Mouse (Mus musculus) kidney, adult 2 months (tissue): ENCODE data around the gene Fbxl12. TPM values are rescaled to one million over a fixed set of nuclear protein-coding genes. Genes with fewer than 3 reads are reported as not detected.
A peak's percentile ranks its signal among the peaks of the same experiment; 100 is the strongest.
"Not testable (repeated sequence)": the region's sequence is repeated elsewhere in the genome, so short reads cannot be mapped to it uniquely, and the experiment has no call there.

Experiments
- DNase-seq: peaks from one replicate; pipeline ENCODE4 v3.0.0; 2021
- H3K27ac ChIP-seq: fragments of 200-500 bp; 2 replicates; pipeline ENCODE4 v1.5.1; 2012; ENCODE audit warnings: low read depth, low read length, control low read depth, inconsistent platforms; ENCODE audit not compliant: insufficient read depth
- H3K27me3 ChIP-seq: fragments of 200-500 bp; replicated peaks from 2 replicates; pipeline ENCODE4 v1.6.1; 2012; ENCODE audit warnings: mild to moderate bottlenecking, moderate library complexity, low read length, inconsistent platforms; ENCODE audit not compliant: control insufficient read depth, insufficient read depth
- H3K36me3 ChIP-seq: fragments of 200-500 bp; 2 replicates; pipeline ENCODE4 v1.6.1; 2012; ENCODE audit warnings: mild to moderate bottlenecking, moderate library complexity, low read length, inconsistent platforms; ENCODE audit not compliant: control insufficient read depth, insufficient read depth
- H3K4me1 ChIP-seq: fragments of 200-500 bp; 2 replicates; pipeline ENCODE4 v1.6.1; 2011; ENCODE audit warnings: low read length; ENCODE audit not compliant: control insufficient read depth, insufficient read depth
- H3K4me3 ChIP-seq: fragments of 200-500 bp; 2 replicates; pipeline ENCODE4 v1.5.1; 2011; ENCODE audit warnings: mild to moderate bottlenecking, low read depth, low read length, control low read depth; ENCODE audit not compliant: insufficient read depth
- CTCF ChIP-seq: fragments of 200-500 bp; conservative IDR thresholded peaks from 2 replicates; pipeline ENCODE4 v1.5.1; 2011; ENCODE audit warnings: low read depth, mild to moderate bottlenecking, control low read depth, low read length, moderate library complexity, mixed read lengths; ENCODE audit not compliant: insufficient read depth, insufficient read length
- POLR2A ChIP-seq: fragments of 200-500 bp; IDR thresholded peaks from one replicate; pipeline ENCODE4 v1.6.1; 2011; ENCODE audit warnings: low read depth, low read length, control low read depth
- WGBS: fragments of 180-500 bp; shearing (Covaris S2); methylation state at CpG from one replicate; pipeline ENCODE4 v1.1.7; 2018; 5-methylcytosine and 5-hydroxymethylcytosine counted together
- polyA plus RNA-seq: library from polyadenylated mRNA; depleted of rRNA; stranded (reverse); fragments of >200 nt; gene quantifications from 2 replicates; pipeline ENCODE4 v1.2.3, GENCODE M21; 2012; rRNA removed

Gene Fbxl12
- 22.0 and 24.7 TPM in 2 replicates for polyA plus RNA-seq

DNA sequence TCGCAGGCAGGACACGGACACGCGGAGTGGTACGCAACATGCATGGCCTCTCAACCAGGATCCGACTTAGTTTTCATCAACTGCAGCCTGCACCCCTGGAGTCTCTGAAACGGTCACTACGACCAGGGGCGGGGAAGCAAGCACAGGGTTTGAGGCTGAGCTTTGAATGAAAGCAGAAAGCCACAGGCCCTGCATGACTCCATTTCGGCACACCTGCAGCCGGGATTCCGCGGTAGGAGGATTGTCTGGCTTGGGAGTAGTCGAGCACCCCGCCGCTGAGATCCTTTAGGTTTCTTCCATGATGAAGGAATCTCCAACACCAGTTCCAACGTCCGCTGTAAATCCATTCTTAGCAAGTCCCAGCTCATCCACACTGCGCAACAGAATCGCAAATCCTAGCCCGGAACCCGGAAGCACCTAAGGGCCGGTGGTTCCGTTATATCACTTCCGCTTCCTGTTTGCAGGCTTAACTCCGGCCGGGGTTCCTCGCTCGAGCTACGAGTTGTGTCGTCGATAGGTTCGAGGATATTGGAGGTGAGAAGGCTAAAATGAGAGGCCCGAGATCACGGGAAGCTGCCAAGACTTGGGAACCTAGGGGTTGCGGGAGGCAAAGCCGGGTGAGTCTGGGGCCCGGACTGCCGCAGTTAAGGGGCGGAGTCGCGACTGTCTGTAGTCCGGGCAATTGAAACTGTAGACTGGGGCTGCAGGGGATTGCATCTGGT is at the start of gene Fbxl12:
TSS of gene Fbxl12 (minus strand) at position 408 of the 722 bp plus-strand sequence.
- Histone ChIP-seq H3K27me3 (no peaks in the 10 kb centered on the region), H3K4me1 (peaks cover 7% of the 10 kb centered on the region; the same call in 1 of the 2 replicates), H3K36me3 (no peaks in the 10 kb centered on the region), H3K27ac (peak within 1 kb of the TSS; percentile 89), H3K4me3 (peak within 1 kb of the TSS; percentile 95)
- under 1% methylated on average over 43 of the region's 43 CpGs for WGBS
- DNase-seq, result peak; percentile 85
- peak; percentile 72 for TF ChIP-seq POLR2A
- no peak for TF ChIP-seq CTCF

DNA sequence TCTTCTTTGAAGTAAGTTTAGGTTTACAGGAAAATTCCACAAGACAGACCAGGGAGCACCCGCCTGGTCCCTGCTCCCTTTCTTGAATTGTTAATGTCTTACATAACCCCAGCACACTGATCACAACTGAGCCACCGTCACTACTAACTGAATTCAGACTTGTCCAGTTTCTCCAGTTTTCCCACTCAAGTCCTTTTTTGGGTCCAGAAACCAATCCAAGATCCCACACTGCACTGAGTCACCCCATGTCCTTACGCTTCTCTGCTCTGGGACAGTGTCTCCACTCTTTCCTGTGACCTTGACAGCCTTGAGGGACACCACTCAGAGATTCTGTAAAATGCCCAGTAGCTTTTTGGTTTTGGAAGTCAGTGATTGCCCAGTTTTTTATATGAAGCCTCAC is 48.3 kb upstream of the Fbxl12 start:
- 91% methylated on average over 3 of the region's 3 CpGs for WGBS
- DNase-seq, result no peak
- Histone ChIP-seq H3K36me3 (no peaks in the 10 kb centered on the region), H3K4me3 (no peak overlapping the region), H3K27me3 (no peaks in the 10 kb centered on the region), H3K27ac (no peak overlapping the region), H3K4me1 (no peaks in the 10 kb centered on the region)
- no peak for TF ChIP-seq CTCF
- no peak for TF ChIP-seq POLR2A

DNA sequence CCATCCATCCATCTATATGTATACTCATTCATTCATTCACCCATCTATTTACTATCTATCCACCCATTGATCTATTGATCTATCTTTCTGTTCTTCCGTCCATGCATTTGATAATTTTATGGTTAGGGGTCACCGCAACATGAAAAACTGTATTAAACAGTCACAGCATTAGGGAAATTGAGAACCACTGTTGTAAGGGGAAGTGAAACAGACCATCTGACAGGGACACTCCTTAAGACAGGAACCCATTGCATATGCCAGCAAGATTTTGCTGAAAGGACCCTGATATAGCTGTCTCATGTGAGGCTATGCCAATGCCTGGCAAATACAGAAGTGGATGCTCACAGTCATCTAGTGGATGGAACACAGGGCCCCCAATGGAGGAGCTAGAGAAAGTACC is 45.9 kb upstream of the Fbxl12 start:
- 94% methylated on average over 2 of the region's 2 CpGs for WGBS
- not testable (repeated sequence) for H3K4me3 ChIP-seq, H3K36me3 ChIP-seq, H3K4me1 ChIP-seq, H3K27me3 ChIP-seq, H3K27ac ChIP-seq, DNase-seq

DNA sequence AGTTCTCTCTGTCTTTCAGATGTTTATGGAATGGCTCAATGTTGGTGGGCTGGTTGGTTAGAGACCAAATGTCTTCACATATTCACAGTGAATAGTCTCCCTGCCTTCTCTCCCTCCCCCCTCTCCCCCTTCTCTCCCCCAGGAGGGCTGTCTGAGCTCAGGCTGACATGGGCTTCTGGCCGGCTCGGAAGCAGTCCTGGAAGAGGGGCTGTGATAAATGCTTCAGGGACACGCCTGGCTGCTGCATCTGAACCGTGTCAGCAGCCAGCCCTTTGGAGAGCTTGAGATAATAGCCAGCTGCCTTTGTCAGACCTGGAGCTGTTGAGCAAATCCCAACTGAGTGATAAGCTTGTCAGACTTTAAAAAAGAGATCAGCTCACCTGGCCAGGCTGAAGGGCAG is 45.3 kb upstream of the Fbxl12 start:
- 11% methylated on average over 4 of the region's 4 CpGs for WGBS
- Histone ChIP-seq H3K27ac (no peak overlapping the region), H3K27me3 (no peaks in the 10 kb centered on the region), H3K36me3 (no peaks in the 10 kb centered on the region), H3K4me1 (no peaks in the 10 kb centered on the region), H3K4me3 (no peak overlapping the region)
- TF ChIP-seq POLR2A (no peak), CTCF (no peak)
- no peak for DNase-seq

GRCm38 (mm10) chr9:20689403-20689802 is 44.8 kb upstream of the Fbxl12 start:
- no peak for DNase-seq
- no peaks in the 10 kb centered on the region for H3K36me3 ChIP-seq
- no peak overlapping the region for H3K27ac ChIP-seq
- no peaks in the 10 kb centered on the region for H3K27me3 ChIP-seq
- TF ChIP-seq POLR2A (no peak), CTCF (no peak)
- no peaks in the 10 kb centered on the region for H3K4me1 ChIP-seq
- 60% methylated on average over 1 of the region's 1 CpGs for WGBS
- no peak overlapping the region for H3K4me3 ChIP-seq

DNA sequence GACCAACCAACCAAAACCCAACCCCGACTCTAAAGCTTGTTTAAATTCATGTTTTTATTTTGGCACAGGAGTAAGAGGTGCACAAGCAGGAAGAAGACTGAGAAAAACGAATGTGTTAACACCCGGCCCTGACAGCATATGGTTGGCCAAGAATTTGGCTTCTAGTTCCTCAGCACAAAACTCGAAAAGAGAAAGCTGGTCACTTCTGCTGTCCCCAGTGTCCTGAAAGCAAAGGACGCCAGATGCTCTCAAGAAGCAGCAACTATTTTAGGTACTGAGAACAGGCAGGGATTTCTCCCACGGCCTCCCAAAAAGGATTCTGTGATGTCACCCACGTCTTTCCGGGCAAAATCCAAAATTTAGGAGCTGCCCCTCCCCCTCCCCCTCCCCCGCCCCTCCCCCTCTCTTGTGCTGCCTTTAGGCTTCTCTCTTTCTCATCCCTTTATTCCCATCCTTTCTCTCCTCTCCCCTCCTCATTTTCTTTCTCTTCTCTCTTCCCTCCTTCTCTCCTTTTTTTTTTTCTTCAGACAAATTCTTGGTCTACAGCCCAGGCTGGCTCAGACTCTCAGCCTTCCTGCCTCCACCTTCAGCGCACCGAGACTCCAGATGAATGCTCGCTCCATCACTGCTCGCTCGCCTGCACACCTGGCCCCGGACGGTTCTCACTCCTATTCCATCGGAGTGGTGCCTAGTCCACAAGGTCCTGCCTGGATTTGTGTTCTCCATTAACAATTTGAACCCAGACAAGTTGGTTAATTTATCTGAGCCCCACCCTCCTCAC is 40.7 kb upstream of the Fbxl12 start:
- Histone ChIP-seq H3K4me1 (no peaks in the 10 kb centered on the region), H3K4me3 (no peak overlapping the region), H3K36me3 (no peaks in the 10 kb centered on the region), H3K27me3 (no peaks in the 10 kb centered on the region), H3K27ac (no peak overlapping the region)
- no peak for DNase-seq
- TF ChIP-seq POLR2A, result no peak
- no peak for TF ChIP-seq CTCF
- WGBS, result 51% methylated on average over 17 of the region's 17 CpGs

DNA sequence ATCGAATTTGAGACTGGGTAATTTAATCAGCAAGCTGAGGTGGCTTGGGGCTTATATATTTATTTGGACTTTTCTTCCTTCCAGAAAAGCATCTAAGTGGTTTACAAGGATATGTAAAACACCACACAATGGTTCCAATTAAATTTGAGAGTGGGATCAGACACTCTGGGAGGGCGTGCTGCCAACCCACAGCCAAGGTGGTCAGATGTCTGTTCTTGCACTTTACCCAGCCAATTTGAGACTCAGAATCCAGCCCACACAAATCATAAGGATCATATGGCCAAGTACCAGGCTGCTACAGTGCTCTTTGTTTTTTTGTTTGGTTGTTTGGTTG is 37.8 kb upstream of the Fbxl12 start:
- 49% methylated on average over 2 of the region's 2 CpGs for WGBS
- H3K27me3 ChIP-seq, result no peaks in the 10 kb centered on the region

More for the DNA sequence above, 37.8 kb upstream of the Fbxl12 start:
- Histone ChIP-seq H3K27ac (no peak overlapping the region), H3K4me3 (no peak overlapping the region), H3K4me1 (no peaks in the 10 kb centered on the region), H3K36me3 (no peaks in the 10 kb centered on the region)
- DNase-seq, result no peak
- TF ChIP-seq CTCF (no peak), POLR2A (no peak)
